Mouse (Mus musculus) mature B cell (primary cell): ENCODE measurements around the gene Cep41.

Experiments used
- in situ Hi-C: fragments of 300-500 bp; cut with MboI; formaldehyde crosslinking; loops from 2 replicates; pipeline ENCODE4 v1.14.3; 2019

Gene Cep41

DNA sequence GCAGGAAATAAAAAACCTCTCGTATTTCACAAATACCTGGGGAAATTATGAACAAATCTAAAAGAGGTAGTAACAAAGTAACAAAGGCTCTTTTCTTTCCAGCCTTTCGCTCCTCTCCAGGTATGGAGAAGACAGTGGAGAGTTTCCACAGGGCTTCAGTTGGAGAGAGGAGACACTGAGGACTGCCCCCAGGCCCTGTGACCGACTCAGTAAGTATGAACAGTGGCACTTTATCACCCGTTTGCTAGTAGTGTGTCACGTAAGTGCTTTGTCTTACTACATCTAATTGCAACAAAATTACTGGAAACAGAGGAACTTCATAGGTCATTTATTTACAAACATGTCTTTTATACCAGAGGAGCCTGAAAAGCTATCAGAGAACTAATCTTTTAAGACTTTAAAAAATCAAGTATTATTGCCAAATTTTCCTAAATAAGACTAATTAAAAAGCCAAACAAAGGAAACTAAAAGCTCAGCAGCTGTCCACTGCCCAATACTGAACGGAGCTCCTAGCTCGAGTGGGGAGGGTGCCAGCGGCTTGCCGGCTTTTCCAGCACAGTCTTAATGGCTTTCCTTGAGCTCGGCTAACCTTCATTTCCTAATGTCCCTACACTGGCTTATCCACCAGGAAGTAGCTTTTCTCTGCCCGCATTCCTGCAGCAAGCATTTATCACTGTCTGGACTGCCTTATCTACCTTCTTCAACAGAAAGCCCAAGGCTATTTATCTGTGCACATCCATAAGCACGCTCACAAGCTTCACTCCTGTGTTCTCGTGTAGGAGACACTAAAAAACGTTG, 19.6 kb downstream of the Cep41 start:
- in situ Hi-C loops = no loop called here

DNA sequence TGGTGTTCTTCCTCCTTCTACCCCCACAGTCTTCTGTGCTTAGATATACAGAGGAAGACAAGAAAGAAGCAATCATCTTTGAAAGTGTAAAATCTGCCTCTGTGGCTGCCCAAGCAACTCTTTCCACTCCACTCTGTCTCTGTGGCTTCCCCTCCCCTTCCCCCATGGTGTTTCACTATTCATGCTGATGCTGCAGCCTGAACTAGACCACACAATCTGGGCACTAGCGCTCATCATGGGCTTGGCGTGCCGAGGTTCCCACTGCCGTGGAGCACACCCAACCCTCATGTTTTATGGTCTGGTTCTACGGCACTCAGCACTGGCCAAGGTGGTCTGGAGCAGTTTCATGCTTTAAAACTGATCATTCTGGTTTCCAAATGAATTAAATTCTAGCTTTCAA, 21.9 kb downstream of the Cep41 start:
- in situ Hi-C loops = no loop called here

DNA sequence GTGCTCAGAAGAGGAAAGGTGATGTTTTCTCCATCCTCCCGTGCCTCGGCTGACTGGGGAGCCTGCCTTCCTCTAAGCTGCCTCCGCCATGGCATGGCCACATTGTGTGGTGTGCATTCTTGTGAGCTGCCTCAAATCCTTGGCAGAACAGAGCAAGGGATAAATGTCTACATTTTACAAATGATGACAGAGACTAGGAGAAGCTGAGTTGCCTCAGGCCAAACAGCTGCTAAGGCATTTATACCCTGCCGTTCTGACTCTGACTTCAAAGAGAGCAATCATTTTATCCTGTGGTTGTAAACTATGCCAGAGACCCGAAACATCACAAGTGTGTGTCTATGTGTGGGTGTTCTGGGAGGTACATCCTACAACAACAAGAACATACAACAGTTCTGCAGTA, 26.0 kb downstream of the Cep41 start:
- in situ Hi-C loops = no loop called here

DNA sequence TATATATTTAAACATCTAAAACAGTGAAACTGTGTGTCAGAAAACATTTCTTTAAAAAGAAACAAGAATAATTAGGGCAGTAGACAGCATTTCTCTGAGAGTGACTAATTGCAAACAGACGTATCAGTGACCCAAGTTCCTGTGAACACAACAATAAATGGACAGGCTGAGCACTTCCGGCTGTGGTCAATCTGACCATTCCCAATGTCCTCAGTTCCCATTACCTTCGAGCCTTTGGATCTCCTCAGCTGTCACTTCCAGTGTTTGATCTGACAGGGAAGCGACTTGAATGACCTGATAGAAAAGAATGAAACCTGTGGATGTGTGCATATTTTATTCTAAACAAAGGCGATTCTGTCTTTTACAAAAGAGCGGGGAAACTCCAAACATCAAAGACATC, 27.5 kb downstream of the Cep41 start:
- in situ Hi-C loops = no loop called here

DNA sequence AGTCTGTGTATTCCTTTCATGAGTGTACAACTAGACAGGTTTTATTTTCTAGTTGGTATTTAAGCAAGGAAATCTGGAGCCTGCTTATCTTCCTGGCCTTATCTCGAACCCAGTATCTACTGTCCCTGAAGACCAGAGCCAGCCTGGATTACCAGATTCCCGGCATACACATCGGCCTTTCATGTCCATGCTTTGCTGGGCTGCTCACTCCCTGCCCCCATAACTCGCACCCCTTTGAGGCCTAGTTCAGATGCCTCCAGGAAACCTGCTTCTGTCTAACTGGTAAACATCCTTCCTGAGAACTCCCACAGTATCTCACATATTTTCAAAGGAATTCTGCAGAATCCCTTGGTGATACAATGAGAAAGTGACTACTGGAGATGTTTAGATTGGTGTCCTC, 28.3 kb downstream of the Cep41 start:
- in situ Hi-C loops = no loop called here

DNA sequence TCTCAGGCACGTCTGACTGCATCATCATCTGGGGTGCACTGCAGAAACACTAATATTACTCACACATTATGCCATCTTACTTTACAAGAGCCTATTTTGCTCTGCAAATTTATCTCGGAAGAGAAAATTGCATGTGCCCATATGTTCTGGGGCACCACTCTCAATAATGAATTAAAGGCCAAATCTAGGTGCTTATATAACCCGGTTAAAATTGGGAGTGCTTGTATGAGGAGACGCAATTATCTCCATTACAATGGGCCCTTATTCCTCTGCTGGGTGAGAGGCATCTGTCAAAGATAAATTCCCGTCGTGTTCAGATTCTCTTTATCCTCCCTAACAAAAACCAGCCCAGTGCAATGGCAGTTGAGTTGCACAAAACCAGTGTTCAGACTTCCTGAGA, 28.8 kb downstream of the Cep41 start:
- in situ Hi-C loops = no loop called here

DNA sequence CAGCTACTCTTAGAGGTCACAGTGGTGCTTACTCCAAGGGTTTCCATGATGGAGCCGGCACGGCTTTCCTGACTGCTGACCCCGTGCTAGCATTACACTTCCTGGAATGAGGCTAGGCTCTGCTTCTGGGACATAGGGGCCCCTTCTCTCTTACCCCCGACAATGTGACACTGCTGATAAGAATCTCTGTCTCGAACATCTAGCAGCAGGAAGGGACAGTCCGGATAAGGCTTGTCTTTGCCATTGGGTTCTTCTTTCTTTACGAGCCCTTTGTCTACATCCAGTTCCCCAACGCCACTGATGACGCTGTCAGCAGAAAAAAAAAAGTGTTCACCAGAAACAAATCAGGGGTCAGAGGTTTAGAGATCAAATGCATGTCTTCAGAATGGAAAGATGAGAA, 34.9 kb downstream of the Cep41 start:
- in situ Hi-C loops = no loop called here

DNA sequence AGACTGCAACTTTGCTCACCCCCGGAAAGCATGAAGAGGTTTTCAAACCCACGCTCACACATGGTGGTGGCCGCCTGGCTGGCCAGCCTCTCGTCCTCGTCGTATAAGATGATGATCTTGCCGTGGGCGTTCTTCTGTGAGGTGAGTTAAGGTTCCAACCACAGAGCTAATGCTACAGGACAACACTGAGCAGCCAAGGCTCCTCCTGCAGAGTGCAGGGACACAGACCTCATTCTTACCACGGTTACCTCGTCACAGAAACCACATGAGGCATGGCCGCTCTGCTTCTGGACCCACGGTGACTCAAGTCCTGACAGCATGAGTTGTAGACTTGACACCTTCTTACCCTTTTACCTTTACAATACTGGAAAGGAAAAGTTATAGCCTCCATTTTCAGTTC, 36.3 kb downstream of the Cep41 start:
- in situ Hi-C loops = no loop called here

DNA sequence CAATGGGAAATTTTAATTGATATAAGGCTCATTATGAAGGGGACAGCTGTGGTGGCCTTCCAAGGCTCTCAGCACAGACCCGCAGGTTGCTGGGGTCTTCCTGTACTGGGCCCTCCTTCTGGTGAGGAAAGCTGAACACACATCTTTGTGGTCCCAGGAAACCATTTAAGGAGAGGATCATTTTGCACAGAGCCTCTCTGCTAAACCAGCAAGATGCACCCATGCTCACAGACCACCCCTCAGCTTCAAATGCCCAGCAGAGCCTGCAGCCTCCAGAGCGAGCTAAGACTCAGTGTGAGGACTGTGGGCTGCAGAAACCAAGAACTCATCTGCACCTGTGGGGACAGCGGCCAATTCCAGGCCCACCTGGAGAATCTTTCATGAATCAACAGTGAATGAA, 38.6 kb downstream of the Cep41 start:
- in situ Hi-C loops = no loop called here

DNA sequence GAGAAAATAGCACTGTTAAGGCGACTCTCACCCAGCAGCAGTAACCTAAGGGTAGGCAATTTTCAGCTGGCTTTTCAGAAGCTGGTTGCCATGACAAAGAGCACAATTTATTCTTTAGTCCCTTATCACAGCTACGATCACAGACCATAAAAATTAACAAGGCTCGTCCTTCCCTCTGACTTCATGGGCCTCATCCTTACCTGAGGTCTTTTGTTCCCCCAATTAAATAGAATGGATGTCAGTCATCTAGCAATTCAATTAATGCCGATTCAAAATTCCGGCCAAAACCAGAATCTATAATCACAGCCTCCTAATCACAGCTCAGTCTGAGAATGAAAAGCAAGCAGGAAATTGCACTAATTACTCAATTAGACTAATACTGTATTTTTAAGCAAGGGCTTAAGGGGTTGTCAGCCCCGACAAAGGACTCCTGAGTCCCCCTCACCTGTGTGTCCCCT, 39.1 kb downstream of the Cep41 start:
- in situ Hi-C loops = no loop called here

DNA sequence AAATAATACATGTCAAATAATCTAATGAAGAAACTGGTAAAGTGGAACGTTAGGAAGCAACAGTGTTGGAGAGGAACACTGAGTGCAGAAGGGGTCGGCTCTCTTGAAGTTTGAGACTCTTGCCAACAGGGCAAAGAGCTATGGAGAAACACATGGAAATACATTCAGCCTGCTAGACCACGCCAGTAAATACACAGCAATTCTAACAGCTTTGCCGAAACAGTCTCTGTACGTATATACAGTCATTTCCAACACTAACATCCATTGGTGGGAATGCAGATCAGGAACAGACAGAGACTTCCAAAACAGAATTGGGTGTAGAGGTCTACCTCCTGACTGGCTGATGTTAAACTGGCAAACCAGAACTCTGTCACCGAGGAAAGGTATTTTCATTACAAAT, 40.0 kb downstream of the Cep41 start:
- in situ Hi-C loops = no loop called here

DNA sequence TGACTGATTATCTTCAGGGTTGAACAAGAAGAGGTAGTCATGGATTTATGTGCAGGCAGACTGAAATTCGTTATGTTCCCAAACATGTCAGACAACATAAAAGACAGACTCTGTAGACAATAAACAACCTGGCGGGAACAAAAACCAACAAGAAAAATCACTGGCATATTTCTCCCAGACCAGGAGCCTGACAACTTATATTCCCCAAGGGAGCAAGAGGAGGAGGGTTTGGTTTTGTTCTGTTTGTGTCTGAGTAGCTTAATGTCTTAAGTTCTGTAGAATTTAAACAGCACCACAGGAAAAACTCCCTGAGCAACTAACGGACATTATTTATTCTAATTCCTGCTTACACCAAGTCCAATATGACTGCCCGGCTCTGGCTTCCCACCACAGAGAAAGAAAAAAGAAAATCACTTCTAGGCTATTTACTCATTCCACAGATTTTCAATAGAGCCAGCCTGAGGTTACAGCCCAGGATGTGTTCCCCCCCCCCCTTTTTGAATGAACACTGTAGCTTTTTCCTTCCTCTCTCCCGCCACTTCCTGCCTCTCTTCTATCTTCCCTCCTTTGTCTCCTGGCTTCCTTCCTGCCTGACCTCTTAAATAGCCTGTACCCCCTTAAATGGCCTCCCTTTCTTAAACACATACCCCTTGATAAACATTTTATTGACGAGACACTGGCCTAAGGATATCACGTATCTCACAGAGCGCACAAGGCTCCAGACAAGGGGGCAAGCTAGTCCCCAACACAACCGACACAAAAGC, 40.9 kb downstream of the Cep41 start:
- in situ Hi-C loops = no loop called here

DNA sequence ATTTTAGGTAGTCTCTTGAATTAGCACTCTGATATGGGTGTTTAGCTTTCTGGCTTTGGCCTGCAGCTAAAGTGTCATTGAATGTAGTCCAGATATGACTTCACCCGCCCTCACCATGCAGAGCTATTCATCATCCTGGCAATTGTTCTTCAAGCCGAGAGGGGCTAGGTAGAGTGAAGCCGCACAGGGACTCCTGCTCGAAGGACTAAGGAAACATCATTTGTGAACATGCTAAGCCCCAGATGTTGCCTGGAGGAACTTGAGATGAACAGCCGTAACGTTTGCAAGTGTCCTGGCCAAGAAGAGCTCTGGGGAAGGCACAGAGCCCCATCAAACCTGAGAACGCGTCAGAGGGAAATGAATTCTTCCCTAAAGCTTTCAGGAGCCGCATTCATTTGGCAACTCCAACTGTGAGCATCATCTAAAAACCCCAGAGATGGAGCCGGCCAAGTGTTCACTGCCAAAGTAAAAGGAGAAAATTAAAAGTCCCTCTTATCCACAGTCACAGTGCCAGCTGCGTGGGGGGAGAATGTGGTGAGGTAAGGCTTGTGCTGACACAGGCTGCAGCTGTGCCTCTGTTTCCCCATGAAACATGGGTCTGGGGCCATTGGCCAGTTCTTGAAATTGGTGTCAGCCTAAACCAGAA, 43.8 kb downstream of the Cep41 start:
- in situ Hi-C loops = no loop called here

DNA sequence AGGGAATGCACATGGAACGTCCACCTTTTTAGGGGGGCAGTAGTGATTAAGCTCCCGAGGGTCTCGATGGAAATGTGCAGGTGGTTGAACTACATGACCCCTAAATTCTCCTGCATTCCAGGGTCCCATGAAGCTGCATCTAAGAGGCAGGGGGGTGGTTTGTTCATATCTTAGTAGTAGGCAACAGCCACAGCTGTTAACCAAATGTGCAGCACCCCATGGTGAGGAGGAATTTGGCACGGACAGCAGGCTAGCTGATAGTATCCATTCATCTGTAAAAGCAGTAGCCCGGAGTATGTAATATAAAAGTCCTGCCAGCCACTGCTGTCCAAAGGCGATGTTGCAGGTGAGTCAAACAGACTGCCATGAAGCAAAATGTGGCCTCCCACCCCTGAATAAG, 48.2 kb downstream of the Cep41 start:
- in situ Hi-C loops = no loop called here

DNA sequence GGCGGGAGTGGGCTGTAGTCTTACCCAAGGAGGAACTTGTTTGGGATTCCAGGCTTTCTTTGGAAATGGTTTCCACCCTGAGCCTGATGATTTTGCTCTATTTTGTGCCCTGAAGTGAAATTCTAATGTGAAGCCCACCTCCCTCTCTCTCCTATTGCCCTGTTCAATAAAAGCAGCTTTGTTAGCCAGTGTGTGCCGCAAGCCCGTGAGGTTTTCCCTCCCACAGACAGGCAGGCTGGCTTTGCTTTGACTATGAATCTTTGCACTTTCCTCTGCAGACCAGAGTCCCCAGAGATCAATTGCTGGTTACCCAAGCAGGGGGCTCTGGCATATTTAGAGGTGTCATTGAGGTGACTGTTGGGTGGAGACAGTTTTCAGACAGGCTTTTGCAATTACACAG, 49.1 kb downstream of the Cep41 start:
- in situ Hi-C loops = no loop called here

DNA sequence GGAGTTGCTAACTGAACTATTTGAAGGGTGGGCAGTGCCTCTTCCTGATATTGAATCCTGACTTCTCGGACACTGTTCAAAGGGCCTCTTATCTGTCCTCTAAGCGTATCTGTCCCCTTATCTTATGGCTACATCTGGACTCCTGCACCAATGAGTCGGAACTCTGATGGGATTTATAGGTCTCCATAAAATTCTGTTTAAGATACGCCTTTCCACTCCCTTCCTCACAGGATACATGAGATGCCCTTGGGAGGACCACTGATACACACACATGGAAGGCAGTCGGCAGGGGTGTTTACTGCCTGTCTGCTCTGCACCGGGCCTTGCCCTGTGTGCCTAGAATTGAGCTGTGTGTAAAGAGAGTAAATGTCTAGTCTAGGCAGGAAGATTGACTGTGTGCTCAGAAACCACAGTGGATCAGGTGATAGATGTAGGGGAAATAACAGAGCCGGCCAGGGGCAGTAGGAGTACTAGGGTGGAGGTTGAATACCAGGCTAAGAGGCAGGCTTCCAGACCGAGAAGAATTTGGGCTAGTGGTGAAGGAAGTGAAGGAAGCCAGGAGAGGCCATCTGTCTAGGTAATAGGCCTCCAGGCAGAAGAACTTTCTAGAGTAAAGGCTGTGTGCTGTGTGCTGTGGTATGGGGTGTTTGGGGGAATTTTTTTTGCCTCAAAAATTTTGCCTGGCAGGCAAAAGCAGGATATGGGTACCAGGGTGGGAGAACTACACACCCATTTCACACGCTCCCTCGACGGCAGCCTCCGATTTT, 49.7 kb downstream of the Cep41 start:
- in situ Hi-C loops = no loop called here

DNA sequence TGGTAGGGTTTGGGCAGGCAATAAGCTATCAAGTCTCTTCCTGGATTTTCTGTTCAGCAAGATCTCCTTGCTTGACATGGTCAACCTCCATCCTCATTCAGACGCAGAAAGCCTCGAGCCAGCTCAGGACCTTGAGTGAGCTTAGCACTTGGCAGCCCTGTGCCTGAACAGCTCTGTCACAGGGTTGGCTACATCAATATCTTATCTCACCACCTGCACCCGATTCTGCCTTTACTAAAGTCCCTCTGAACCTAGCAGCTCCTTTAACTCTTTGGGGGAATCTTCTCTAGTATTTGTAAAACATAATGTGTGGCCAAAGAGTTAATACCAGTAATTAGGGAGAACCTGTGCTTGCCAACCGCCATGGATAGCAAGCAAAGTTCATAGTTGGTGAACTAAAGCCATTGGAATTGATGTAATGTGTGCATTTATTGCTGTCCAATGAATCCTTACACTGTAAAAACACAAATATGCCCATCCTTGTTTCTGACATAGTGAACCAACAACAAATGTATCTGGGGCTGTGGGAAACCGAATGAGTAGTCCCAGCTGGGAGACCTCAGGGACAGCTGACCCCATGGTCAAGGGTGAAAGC, 54.8 kb downstream of the Cep41 start, which contains the start of gene Cpa1:
Gene Cpa1 (plus strand): TSS at position 545 of the 595 bp plus-strand sequence.
- in situ Hi-C loops = no loop called here

DNA sequence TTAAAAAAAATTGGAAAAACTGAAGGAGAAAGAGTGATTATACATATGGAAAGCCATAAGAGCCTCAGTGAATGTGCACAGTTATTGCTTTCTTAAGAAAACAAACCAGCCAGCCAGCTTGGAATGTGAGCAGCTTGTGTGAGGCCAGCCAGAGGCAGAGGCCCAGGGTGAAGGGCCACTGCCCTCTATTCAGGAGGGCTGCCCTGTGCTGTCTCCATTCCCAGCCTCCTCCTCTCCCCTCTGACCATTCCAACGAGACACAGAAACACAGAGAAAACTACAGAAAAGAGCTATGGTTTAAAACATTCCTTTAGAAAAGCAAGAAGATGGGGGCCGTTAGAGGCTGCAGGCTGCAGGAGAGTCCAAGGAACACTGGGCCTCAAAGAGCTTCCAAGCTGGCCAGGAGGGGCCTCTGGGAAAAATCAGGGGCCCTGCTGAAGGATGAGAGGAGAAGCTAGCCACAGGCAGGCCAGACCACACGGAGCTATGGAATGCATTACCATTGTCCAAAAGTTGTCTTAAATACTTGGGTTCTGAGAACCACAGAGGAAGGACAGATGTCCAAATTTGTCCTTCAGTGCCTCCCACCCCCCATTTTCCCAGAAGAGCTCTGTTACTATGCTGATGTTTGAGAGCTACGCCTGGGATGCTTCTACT, 57.2 kb downstream of the Cep41 start:
- in situ Hi-C loops = no loop called here

DNA sequence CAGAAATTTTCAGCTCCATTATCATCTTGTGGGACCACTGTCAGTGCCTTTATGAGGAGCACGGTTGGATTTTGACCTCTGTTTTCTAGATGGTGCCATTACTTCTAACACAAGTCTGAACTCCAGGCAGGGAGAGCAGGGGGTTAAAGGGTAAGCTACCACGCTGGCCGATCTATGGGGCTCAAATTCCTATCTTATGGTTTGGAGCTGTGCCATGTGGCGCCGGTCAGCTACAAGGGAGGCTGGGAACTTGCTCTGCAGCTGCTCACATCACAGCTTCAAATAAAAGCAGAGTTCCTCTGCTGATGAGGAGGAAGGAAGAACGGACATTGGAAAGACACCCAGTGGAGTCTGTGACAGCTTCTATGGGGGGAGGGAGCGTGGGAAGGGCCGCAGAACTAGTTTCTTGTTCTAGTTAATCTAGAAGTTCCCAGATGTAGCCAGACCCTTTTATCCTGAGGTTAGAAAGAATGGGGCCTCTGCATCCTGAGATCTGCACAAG, 58.1 kb downstream of the Cep41 start:
- in situ Hi-C loops = no loop called here

DNA sequence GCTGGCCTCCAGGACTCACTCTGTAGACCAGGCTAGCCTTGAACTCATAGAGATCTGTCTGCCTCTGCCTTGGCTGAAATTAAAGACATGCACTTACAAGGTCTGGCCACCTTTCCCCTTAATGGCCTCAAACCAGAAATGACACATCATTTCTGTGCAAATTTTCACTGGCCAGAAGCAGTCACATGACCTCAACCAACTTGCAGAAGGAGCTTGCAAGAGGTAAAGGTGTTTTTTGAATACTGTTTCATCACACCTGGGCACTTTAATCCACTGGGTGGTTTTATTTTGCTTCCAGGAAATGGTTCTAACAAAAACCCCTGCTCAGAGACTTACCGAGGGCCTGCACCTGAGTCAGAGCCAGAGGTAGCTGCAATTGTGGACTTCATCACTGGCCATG, 63.6 kb downstream of the Cep41 start:
- in situ Hi-C loops = no loop called here

DNA sequence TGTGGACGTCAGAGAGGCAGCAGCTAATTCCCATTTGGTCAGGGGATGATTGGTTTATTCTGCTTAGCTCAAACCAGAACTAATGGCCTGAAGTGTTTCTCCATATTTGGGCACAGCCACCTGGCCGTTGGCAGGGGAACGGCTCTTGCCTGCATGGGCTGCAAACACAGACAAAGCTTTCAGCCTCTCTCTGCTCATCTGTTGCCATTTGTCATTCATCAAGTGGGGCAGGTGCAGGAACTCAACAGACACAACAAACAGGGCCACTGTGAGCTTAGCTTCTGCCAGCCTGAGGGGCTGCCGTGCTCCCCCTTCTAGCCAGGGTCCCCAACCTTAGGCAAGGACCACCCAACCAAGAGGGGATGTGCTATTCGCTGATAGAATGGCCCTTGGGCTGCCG, 65.4 kb downstream of the Cep41 start:
- in situ Hi-C loops = no loop called here
